Mouse (Mus musculus) lung, postnatal 0 days (tissue): ENCODE data around the gene Prss33.

ENCODE experiments used
- CTCF ChIP-seq: IDR thresholded peaks from 2 replicates; pipeline ENCODE4 v1.5.1; 2016; ENCODE audit warnings: antibody characterized with exemption, mild to moderate bottlenecking
- EP300 ChIP-seq: IDR thresholded peaks from 2 replicates; pipeline ENCODE4 v1.6.1; 2016; ENCODE audit warnings: antibody characterized with exemption, mild to moderate bottlenecking, control low read depth

GRCm38 (mm10) chr17:23854229-23854765 lies 18.4 kb upstream of the Prss33 start:
- TF ChIP-seq CTCF (no peak), EP300 (no peak)
